Mouse (Mus musculus) forebrain, embryonic 14.5 days (tissue): ENCODE results near the gene Ptcd2. TPM values are rescaled to one million over a fixed set of nuclear protein-coding genes. Genes with fewer than 3 reads are reported as not detected.

Source experiments
- ATAC-seq: fragments of 200-750 bp; cut with Nextera tagmentation; 2 replicates; pipeline ENCODE4 v1.8.0; 2017; ENCODE audit warnings: mild to moderate bottlenecking, moderate library complexity
- DNase-seq: peaks from one replicate; pipeline ENCODE4 v3.0.0-alpha.2; 2015; ENCODE audit warnings: low spot score
- H3K27ac ChIP-seq: fragments of 300-500 bp; sonication (generic); 2 replicates; pipeline ENCODE4 v1.5.1; 2014; ENCODE audit warnings: low read depth, mild to moderate bottlenecking, control low read depth, low read length, moderate library complexity
- H3K27me3 ChIP-seq: fragments of 300-500 bp; sonication (generic); replicated peaks from 2 replicates; pipeline ENCODE4 v1.6.1; 2014; ENCODE audit warnings: low read length, control low read depth, mixed read lengths; ENCODE audit not compliant: control insufficient read depth, insufficient read depth
- H3K36me3 ChIP-seq: fragments of 300-500 bp; sonication (generic); 2 replicates; pipeline ENCODE4 v1.6.1; 2014; ENCODE audit warnings: low read length, control low read depth; ENCODE audit not compliant: control insufficient read depth, insufficient read depth
- H3K4me1 ChIP-seq: fragments of 300-500 bp; sonication (generic); 2 replicates; pipeline ENCODE4 v1.6.1; 2014; ENCODE audit warnings: antibody characterized with exemption, low read length, control low read depth; ENCODE audit not compliant: control insufficient read depth, insufficient read depth
- H3K4me2 ChIP-seq: fragments of 300-500 bp; sonication (generic); 2 replicates; pipeline ENCODE4 v1.6.1; 2014; ENCODE audit warnings: mild to moderate bottlenecking, control low read depth, low read length
- H3K4me3 ChIP-seq: fragments of 300-500 bp; sonication (generic); 2 replicates; pipeline ENCODE4 v1.5.1; 2014; ENCODE audit warnings: low read depth, low read length, control low read depth
- H3K9ac ChIP-seq: fragments of 300-500 bp; sonication (generic); 2 replicates; pipeline ENCODE4 v1.6.1; 2014; ENCODE audit warnings: mild to moderate bottlenecking, low read length, control low read depth, moderate library complexity
- H3K9me3 ChIP-seq: fragments of 300-500 bp; sonication (generic); replicated peaks from 2 replicates; pipeline ENCODE4 v1.6.1; 2016; ENCODE audit warnings: low read length, control low read depth, mixed read lengths; ENCODE audit not compliant: control insufficient read depth
- WGBS: fragments of 180-500 bp; shearing (Covaris S2); extraction: QIAGEN DNeasy Blood & Tissue Kit; methylation state at CpG from one replicate; pipeline ENCODE4 v1.1.7; 2014; 5-methylcytosine and 5-hydroxymethylcytosine counted together
- polyA plus RNA-seq: library from polyadenylated mRNA; unstranded; fragments of >200 nt; fragmentation: Nextera tagmentation; extraction: Ambion mirVana; gene quantifications from 2 replicates; pipeline ENCODE4 v1.2.1, GENCODE M21; 2014

Ptcd2 gene
- polyA plus RNA-seq, 1 experiment from 2014 or later, result 60.9 TPM

DNA sequence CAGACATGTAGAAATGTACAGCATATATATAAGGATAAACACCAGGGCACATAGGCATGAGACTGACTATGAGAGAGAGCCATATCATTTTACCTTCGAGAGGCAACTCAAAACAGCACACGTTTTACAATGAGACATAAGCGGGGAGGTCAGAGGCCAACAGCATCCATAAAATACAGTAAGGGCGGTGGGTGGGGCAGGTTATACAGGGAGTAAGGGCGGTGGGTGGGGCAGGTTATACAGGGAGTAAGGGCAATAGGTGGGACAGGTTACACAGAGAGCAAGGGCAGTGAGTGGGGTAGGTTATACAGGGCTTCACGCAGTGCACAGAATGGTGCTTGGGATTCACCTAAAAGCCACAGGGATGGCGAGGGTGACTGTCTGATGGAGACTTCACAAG is 24.1 kb downstream of the Ptcd2 start:
- no peaks in the 10 kb centered on the region for H3K9me3 ChIP-seq
- no peak for ATAC-seq
- peaks cover 55% of the 10 kb centered on the region for H3K36me3 ChIP-seq
- H3K4me2 ChIP-seq, result no peak overlapping the region
- 93% methylated on average over 7 of the region's 7 CpGs for WGBS
- H3K4me1 ChIP-seq, result no peaks in the 10 kb centered on the region
- H3K27ac ChIP-seq, result no peak overlapping the region
- H3K4me3 ChIP-seq, result no peak overlapping the region
- DNase-seq, result no peak
- H3K9ac ChIP-seq, result no peak overlapping the region
- no peaks in the 10 kb centered on the region for H3K27me3 ChIP-seq

DNA sequence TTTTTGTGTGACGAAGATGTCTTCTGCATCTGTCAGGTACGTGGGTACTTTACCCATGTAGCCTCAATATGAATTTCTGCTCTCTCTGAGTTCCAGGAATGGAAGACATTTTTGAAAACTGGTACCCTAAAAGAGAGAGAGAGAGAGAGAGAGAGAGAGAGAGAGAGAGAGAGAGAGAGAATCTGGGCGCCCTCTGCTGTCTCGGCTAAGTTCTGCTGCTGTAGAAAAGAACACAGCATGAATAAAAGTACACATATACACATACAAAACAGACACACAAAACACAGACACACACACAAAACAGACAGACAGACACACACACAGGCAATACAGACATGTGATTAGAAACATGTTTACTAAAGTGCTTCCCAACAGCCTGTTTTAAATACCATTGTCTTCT is 27.4 kb downstream of the Ptcd2 start:
- ATAC-seq (no peak), DNase-seq (peak; percentile 49)
- H3K4me2 ChIP-seq, result no peak overlapping the region
- H3K9me3 ChIP-seq, result no peaks in the 10 kb centered on the region
- H3K4me3 ChIP-seq, result no peak overlapping the region
- H3K4me1 ChIP-seq, result no peaks in the 10 kb centered on the region
- H3K36me3 ChIP-seq, result peaks cover 28% of the 10 kb centered on the region
- no peak overlapping the region for H3K27ac ChIP-seq
- H3K9ac ChIP-seq, result no peak overlapping the region
- H3K27me3 ChIP-seq, result no peaks in the 10 kb centered on the region
- 58% methylated on average over 4 of the region's 4 CpGs for WGBS

DNA sequence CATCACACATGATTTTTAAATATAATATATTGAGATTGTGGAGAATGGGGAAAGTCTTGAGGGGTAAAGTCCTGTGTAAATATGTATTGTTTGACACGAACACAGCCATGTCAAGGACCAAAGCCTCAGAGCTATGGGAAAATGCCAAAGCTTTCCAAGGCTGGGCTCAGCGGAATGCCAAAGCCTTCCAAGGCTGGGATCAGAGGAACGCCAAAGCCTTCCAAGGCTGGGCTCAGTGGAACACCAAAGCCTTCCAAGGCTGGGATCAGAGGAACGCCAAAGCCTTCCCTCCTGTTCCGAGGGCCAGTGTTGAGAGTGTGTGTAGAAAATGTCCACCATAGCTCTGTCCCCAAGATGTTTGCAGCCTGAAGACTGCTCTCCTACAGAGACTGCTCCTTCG is 28.1 kb downstream of the Ptcd2 start:
- no peak for ATAC-seq
- no peak overlapping the region for H3K9ac ChIP-seq
- H3K36me3 ChIP-seq, result peaks cover 28% of the 10 kb centered on the region
- H3K4me2 ChIP-seq, result no peak overlapping the region
- H3K9me3 ChIP-seq, result no peaks in the 10 kb centered on the region
- no peak overlapping the region for H3K27ac ChIP-seq
- 94% methylated on average over 6 of the region's 6 CpGs for WGBS
- DNase-seq, result no peak
- H3K4me1 ChIP-seq, result no peaks in the 10 kb centered on the region
- no peak overlapping the region for H3K4me3 ChIP-seq
- no peaks in the 10 kb centered on the region for H3K27me3 ChIP-seq

DNA sequence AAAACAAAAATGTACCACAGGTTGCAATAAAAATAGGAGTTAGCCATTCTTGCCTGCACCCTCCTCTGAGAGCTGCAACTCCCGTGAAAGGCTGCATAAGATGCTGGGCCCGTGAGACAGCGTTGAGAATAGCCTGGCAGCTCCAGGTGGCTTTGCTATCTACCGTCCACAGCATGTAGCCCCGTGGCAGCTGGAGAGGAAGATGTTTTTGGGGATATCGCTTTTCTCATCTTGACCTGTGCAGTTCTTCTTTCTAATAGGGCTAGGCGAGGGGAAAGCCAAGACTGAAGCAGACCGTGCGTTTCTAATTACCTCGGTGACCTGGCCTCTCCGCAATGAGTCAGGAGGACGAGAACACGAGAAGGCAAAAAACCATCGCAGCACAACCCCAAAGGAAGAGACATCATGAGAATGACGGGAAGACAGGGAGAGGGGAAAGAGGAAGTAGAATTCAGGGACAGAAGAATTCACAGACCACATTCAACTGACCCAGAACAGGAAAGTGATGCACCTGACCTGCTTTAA is 29.8 kb downstream of the Ptcd2 start:
- no peak for ATAC-seq
- 89% methylated on average over 15 of the region's 15 CpGs for WGBS

DNA sequence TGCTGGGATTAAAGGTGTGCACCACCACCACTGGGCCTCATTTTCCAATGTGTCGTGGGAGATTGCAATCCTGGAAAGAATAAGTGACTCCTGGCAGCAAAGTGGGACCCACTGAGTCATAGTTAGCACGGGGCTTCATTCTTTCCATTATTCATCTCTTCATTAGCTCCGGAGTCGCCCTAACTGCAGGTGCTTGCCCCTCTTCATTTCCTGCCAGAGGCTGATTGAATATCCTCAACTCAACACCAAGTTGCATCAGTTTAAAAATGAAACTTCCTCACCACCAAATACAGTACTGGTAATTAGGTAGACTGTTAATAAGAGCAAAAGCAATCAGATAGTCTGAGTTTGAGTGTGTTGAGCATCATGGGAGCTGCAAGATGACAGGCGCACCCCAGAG is 30.4 kb downstream of the Ptcd2 start:
- WGBS, result 90% methylated on average over 5 of the region's 5 CpGs
- Histone ChIP-seq H3K9me3 (no peaks in the 10 kb centered on the region), H3K9ac (no peak overlapping the region), H3K4me3 (no peak overlapping the region), H3K4me1 (no peaks in the 10 kb centered on the region), H3K27ac (no peak overlapping the region), H3K4me2 (no peak overlapping the region), H3K27me3 (no peaks in the 10 kb centered on the region), H3K36me3 (peaks cover 6% of the 10 kb centered on the region)
- ATAC-seq, result no peak
- no peak for DNase-seq

More for the DNA sequence above, 29.8 kb downstream of the Ptcd2 start:
- H3K4me3 ChIP-seq, result no peak overlapping the region
- no peak overlapping the region for H3K4me2 ChIP-seq
- no peak overlapping the region for H3K9ac ChIP-seq
- H3K9me3 ChIP-seq, result no peaks in the 10 kb centered on the region
- no peaks in the 10 kb centered on the region for H3K27me3 ChIP-seq
- no peak for DNase-seq
- H3K27ac ChIP-seq, result no peak overlapping the region
- peaks cover 12% of the 10 kb centered on the region for H3K36me3 ChIP-seq
- no peaks in the 10 kb centered on the region for H3K4me1 ChIP-seq

DNA sequence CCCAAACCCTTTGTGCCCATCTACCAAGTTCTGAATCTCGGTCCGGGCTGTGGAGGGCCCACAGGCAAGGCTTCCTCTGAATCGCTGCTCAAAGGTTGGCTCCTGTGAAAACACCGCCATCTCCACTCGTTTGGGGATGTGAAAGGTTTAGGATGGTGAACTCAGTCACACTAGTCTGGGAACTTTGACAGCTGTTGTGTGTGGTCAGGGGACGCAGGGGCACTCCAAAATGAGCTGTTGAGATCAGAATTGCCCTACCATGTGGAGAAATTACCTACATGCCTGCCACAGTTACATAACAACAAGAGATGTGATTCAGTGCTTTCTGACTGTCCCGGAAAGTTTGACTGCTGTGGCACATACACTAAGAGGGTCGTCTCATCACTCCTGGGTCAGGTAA is 36.1 kb downstream of the Ptcd2 start:
- H3K27me3 ChIP-seq, result no peaks in the 10 kb centered on the region
- WGBS, result 84% methylated on average over 8 of the region's 8 CpGs
- no peaks in the 10 kb centered on the region for H3K9me3 ChIP-seq
- H3K9ac ChIP-seq, result no peak overlapping the region
- ATAC-seq, result no peak
- no peak for DNase-seq
- no peak overlapping the region for H3K27ac ChIP-seq
- no peaks in the 10 kb centered on the region for H3K36me3 ChIP-seq
- no peak overlapping the region for H3K4me3 ChIP-seq
- H3K4me2 ChIP-seq, result no peak overlapping the region
- no peaks in the 10 kb centered on the region for H3K4me1 ChIP-seq

DNA sequence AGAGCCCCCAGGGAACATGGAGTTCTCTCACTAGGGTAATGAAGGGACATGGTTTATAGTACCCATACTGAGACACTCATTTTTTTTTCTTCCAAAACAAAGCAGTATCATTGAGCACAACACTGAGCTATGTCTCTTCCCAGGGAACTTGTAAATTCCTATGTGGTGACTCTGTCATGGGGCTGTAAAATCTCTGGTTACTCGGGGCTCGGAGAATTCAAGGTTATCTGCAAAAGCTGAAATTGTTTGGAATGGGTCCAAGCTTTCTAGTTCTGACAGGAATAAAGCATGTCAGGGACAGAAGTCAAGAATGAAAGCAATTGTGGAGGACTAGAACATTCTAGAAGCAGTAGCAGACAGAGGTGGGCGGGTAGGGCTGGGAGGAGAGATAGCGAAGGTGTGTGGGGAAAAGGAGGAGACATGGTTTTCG is 36.6 kb downstream of the Ptcd2 start:
- Histone ChIP-seq H3K27me3 (no peaks in the 10 kb centered on the region), H3K9ac (no peak overlapping the region), H3K4me3 (no peak overlapping the region), H3K9me3 (no peaks in the 10 kb centered on the region), H3K4me2 (no peak overlapping the region), H3K4me1 (no peaks in the 10 kb centered on the region), H3K36me3 (no peaks in the 10 kb centered on the region), H3K27ac (no peak overlapping the region)
- 88% methylated on average over 5 of the region's 5 CpGs for WGBS
- DNase-seq (no peak), ATAC-seq (no peak)

- Histone ChIP-seq H3K4me3 (no peak overlapping the region), H3K9me3 (no peaks in the 10 kb centered on the region), H3K27ac (no peak overlapping the region), H3K9ac (no peak overlapping the region), H3K4me2 (no peak overlapping the region), H3K36me3 (no peaks in the 10 kb centered on the region), H3K27me3 (no peaks in the 10 kb centered on the region), H3K4me1 (no peaks in the 10 kb centered on the region)
- no peak for ATAC-seq
- DNase-seq, result no peak
- 93% methylated on average over 8 of the region's 8 CpGs for WGBS
Measured at GRCm38 (mm10) chr13:99306164-99306563, 38.3 kb downstream of the Ptcd2 start.

DNA sequence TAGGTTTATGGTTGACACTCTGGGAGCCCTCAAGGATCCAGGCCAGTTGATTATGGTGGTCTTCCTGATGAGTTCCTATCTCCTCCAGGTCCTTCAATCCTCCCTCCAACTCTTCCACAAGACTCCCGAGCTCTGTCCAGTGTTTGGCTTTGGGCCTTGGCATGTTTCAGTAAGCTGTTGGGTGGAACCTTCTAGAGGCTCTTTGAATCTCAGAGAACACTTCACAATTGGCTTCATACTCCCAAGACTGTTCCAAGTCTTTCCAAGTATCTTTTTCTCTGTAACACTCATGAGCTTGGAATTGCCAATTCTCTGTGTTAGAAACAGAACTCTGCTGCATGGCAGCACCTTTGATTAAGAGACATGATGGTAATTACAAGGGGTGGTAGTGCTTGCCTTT is 39.3 kb downstream of the Ptcd2 start:
- H3K4me1 ChIP-seq, result no peaks in the 10 kb centered on the region
- H3K9me3 ChIP-seq, result no peaks in the 10 kb centered on the region
- DNase-seq (no peak), ATAC-seq (no peak)
- no peaks in the 10 kb centered on the region for H3K36me3 ChIP-seq
- H3K27me3 ChIP-seq, result no peaks in the 10 kb centered on the region
- WGBS, result 79% methylated on average over 1 of the region's 1 CpGs
- no peak overlapping the region for H3K9ac ChIP-seq
- H3K4me2 ChIP-seq, result no peak overlapping the region
- no peak overlapping the region for H3K4me3 ChIP-seq
- no peak overlapping the region for H3K27ac ChIP-seq
